Mouse (Mus musculus) liver, embryonic 12.5 days (tissue): Measurements from ENCODE around the gene Tradd. TPM values are rescaled to one million over a fixed set of nuclear protein-coding genes. Genes with fewer than 3 reads are reported as not detected.

Experiments used
- ATAC-seq: fragments of 200-750 bp; cut with Nextera tagmentation; 2 replicates; pipeline ENCODE4 v1.8.0; 2017; ENCODE audit warnings: moderate number of reproducible peaks, mild to moderate bottlenecking, moderate library complexity
- H3K27ac ChIP-seq: fragments of 300-500 bp; sonication (generic); 2 replicates; pipeline ENCODE4 v1.5.1; 2016; ENCODE audit warnings: mild to moderate bottlenecking
- H3K27me3 ChIP-seq: fragments of 300-500 bp; sonication (generic); replicated peaks from 2 replicates; pipeline ENCODE4 v1.6.1; 2016; ENCODE audit warnings: mild to moderate bottlenecking, moderate library complexity
- H3K36me3 ChIP-seq: fragments of 300-500 bp; sonication (generic); 2 replicates; pipeline ENCODE4 v1.6.1; 2016; ENCODE audit warnings: mild to moderate bottlenecking, moderate library complexity
- H3K4me1 ChIP-seq: fragments of 300-500 bp; sonication (generic); 2 replicates; pipeline ENCODE4 v1.6.1; 2016
- H3K4me2 ChIP-seq: fragments of 300-500 bp; sonication (generic); 2 replicates; pipeline ENCODE4 v1.6.1; 2016; ENCODE audit warnings: mild to moderate bottlenecking, moderate library complexity
- H3K4me3 ChIP-seq: fragments of 300-500 bp; sonication (generic); 2 replicates; pipeline ENCODE4 v1.5.1; 2016; ENCODE audit warnings: mild to moderate bottlenecking, moderate library complexity
- H3K9ac ChIP-seq: fragments of 300-500 bp; sonication (generic); 2 replicates; pipeline ENCODE4 v1.6.1; 2016; ENCODE audit warnings: mild to moderate bottlenecking, moderate library complexity
- H3K9me3 ChIP-seq: fragments of 300-500 bp; sonication (generic); replicated peaks from 2 replicates; pipeline ENCODE4 v1.6.1; 2016; ENCODE audit warnings: mild to moderate bottlenecking, moderate library complexity
- WGBS: fragments of 180-500 bp; shearing (Covaris S2); methylation state at CpG from one replicate; pipeline ENCODE4 v1.1.7; 2016; ENCODE audit not compliant: insufficient replicate concordance; 5-methylcytosine and 5-hydroxymethylcytosine counted together
- polyA plus RNA-seq: library from polyadenylated mRNA; unstranded; fragments of >200 nt; fragmentation: Nextera tagmentation; extraction: Ambion mirVana; gene quantifications from 2 replicates; pipeline ENCODE4 v1.2.1, GENCODE M21; 2016

The Tradd gene
- polyA plus RNA-seq, 1 experiment from 2014 or later, result 17.7 TPM

GRCm38 (mm10) chr8:105304325-105305210, 40.2 kb upstream of the Tradd start:
- Histone ChIP-seq H3K4me1 (peaks cover 69% of the 10 kb centered on the region), H3K4me2 (0 out of 2 replicates have a peak overlapping the region, but pooled peaks have one; percentile 29), H3K4me3 (no peak overlapping the region), H3K27me3 (no peaks in the 10 kb centered on the region), H3K27ac (peak overlapping the region; percentile 72), H3K9me3 (no peaks in the 10 kb centered on the region), H3K9ac (peak overlapping the region; percentile 25; the same call in 1 of the 2 replicates), H3K36me3 (peaks cover 100% of the 10 kb centered on the region)
- peak; percentile 5; the same call in 1 of the 2 replicates for ATAC-seq
- 74% methylated on average over 9 of the region's 9 CpGs for WGBS

- peak overlapping the region; percentile 29; the same call in 1 of the 2 replicates for H3K4me2 ChIP-seq
- H3K36me3 ChIP-seq, result peaks cover 100% of the 10 kb centered on the region
- H3K27me3 ChIP-seq, result no peaks in the 10 kb centered on the region
- no peaks in the 10 kb centered on the region for H3K9me3 ChIP-seq
- no peak for ATAC-seq
- H3K27ac ChIP-seq, result peak overlapping the region; percentile 72
- 86% methylated on average over 9 of the region's 9 CpGs for WGBS
- H3K4me1 ChIP-seq, result peaks cover 76% of the 10 kb centered on the region
- H3K9ac ChIP-seq, result no peak overlapping the region
- no peak overlapping the region for H3K4me3 ChIP-seq
Measured at GRCm38 (mm10) chr8:105303874-105304273, 39.5 kb upstream of the Tradd start.

GRCm38 (mm10) chr8:105303396-105303795, 39.0 kb upstream of the Tradd start:
- H3K4me1 ChIP-seq, result peaks cover 81% of the 10 kb centered on the region
- WGBS, result 60% methylated on average over 8 of the region's 8 CpGs
- peaks cover 100% of the 10 kb centered on the region for H3K36me3 ChIP-seq
- H3K4me2 ChIP-seq, result peak overlapping the region; percentile 29; the same call in 1 of the 2 replicates
- H3K27ac ChIP-seq, result peak overlapping the region; percentile 72
- no peak for ATAC-seq
- H3K9ac ChIP-seq, result no peak overlapping the region
- no peaks in the 10 kb centered on the region for H3K27me3 ChIP-seq
- H3K9me3 ChIP-seq, result no peaks in the 10 kb centered on the region
- no peak overlapping the region for H3K4me3 ChIP-seq

GRCm38 (mm10) chr8:105299962-105300361, 35.6 kb upstream of the Tradd start:
- Histone ChIP-seq H3K27ac (peak overlapping the region; percentile 93), H3K4me3 (peak overlapping the region; percentile 97), H3K9ac (peak overlapping the region; percentile 97), H3K27me3 (no peaks in the 10 kb centered on the region), H3K4me1 (peaks cover 82% of the 10 kb centered on the region), H3K9me3 (no peaks in the 10 kb centered on the region), H3K4me2 (peak overlapping the region; percentile 79), H3K36me3 (peaks cover 68% of the 10 kb centered on the region)
- WGBS, result 27% methylated on average over 8 of the region's 8 CpGs
- ATAC-seq, result peak; percentile 92

GRCm38 (mm10) chr8:105298351-105299252, 34.2 kb upstream of the Tradd start:
- H3K9me3 ChIP-seq, result no peaks in the 10 kb centered on the region
- 0 out of 2 replicates have a peak, but pooled peaks have one; percentile 8 for ATAC-seq
- peak overlapping the region; percentile 79 for H3K4me2 ChIP-seq
- H3K27me3 ChIP-seq, result no peaks in the 10 kb centered on the region
- peak overlapping the region; percentile 97 for H3K4me3 ChIP-seq
- peak overlapping the region; percentile 97 for H3K9ac ChIP-seq
- 22% methylated on average over 18 of the region's 18 CpGs for WGBS
- peak overlapping the region; percentile 93 for H3K27ac ChIP-seq
- H3K4me1 ChIP-seq, result peaks cover 69% of the 10 kb centered on the region
- H3K36me3 ChIP-seq, result peaks cover 55% of the 10 kb centered on the region

- H3K27me3 ChIP-seq, result no peaks in the 10 kb centered on the region
- WGBS, result under 1% methylated on average over 57 of the region's 58 CpGs
Measured at GRCm38 (mm10) chr8:105297511-105298192, 33.2 kb upstream of the Tradd start, which contains the start of gene E2f4. Gene E2f4, plus strand, starts transcription at chr8:105297663.

GRCm38 (mm10) chr8:105295895-105296573, 31.6 kb upstream of the Tradd start, which contains the start of gene Exoc3l:
Gene Exoc3l, minus strand, starts transcription at chr8:105296101.
- no peaks in the 10 kb centered on the region for H3K9me3 ChIP-seq
- H3K27me3 ChIP-seq, result no peaks in the 10 kb centered on the region; the same call in 1 of the 2 replicates
- H3K27ac ChIP-seq, result peak within 1 kb of the TSS; percentile 93
- H3K4me2 ChIP-seq, result peak within 1 kb of the TSS; percentile 79
- peaks cover 29% of the 10 kb centered on the region for H3K36me3 ChIP-seq
- peak within 1 kb of the TSS; percentile 97 for H3K9ac ChIP-seq
- 30% methylated on average over 11 of the region's 11 CpGs for WGBS
- peaks cover 47% of the 10 kb centered on the region for H3K4me1 ChIP-seq
- peak within 1 kb of the TSS; percentile 97 for H3K4me3 ChIP-seq
- ATAC-seq, result no peak

More at GRCm38 (mm10) chr8:105297511-105298192, 33.2 kb upstream of the Tradd start, which contains the start of gene E2f4:
- peaks cover 45% of the 10 kb centered on the region for H3K36me3 ChIP-seq
- H3K4me2 ChIP-seq, result peak within 1 kb of the TSS; percentile 79
- no peaks in the 10 kb centered on the region for H3K9me3 ChIP-seq
- peak within 1 kb of the TSS; percentile 97 for H3K4me3 ChIP-seq
- peaks cover 59% of the 10 kb centered on the region for H3K4me1 ChIP-seq
- peak within 1 kb of the TSS; percentile 97 for H3K9ac ChIP-seq
- peak; percentile 76 for ATAC-seq
- peak within 1 kb of the TSS; percentile 93 for H3K27ac ChIP-seq

- Histone ChIP-seq H3K9me3 (no peaks in the 10 kb centered on the region), H3K27ac (peak overlapping the region; percentile 53; the same call in 1 of the 2 replicates), H3K27me3 (peaks cover 6% of the 10 kb centered on the region), H3K36me3 (peaks cover 21% of the 10 kb centered on the region), H3K4me3 (peak overlapping the region; percentile 30), H3K4me2 (peak overlapping the region; percentile 79), H3K4me1 (peaks cover 47% of the 10 kb centered on the region), H3K9ac (no peak overlapping the region)
- ATAC-seq, result no peak
- WGBS, result 50% methylated on average over 11 of the region's 11 CpGs
Measured at GRCm38 (mm10) chr8:105295256-105295655, 30.8 kb upstream of the Tradd start.

- Histone ChIP-seq H3K9ac (no peak overlapping the region), H3K9me3 (no peaks in the 10 kb centered on the region), H3K27me3 (peaks cover 11% of the 10 kb centered on the region), H3K4me3 (peak overlapping the region; percentile 30; the same call in 1 of the 2 replicates), H3K4me2 (peak overlapping the region; percentile 79), H3K27ac (no peak overlapping the region), H3K4me1 (peaks cover 49% of the 10 kb centered on the region), H3K36me3 (peaks cover 16% of the 10 kb centered on the region)
- WGBS, result 70% methylated on average over 9 of the region's 9 CpGs
- ATAC-seq, result no peak
Measured at GRCm38 (mm10) chr8:105294776-105295175, 30.4 kb upstream of the Tradd start.

GRCm38 (mm10) chr8:105293405-105293804, 29.0 kb upstream of the Tradd start:
- Histone ChIP-seq H3K27ac (no peak overlapping the region), H3K36me3 (peaks cover 3% of the 10 kb centered on the region), H3K4me3 (no peak overlapping the region), H3K27me3 (peaks cover 12% of the 10 kb centered on the region), H3K9ac (no peak overlapping the region), H3K9me3 (no peaks in the 10 kb centered on the region), H3K4me2 (no peak overlapping the region), H3K4me1 (peaks cover 49% of the 10 kb centered on the region)
- WGBS, result 74% methylated on average over 19 of the region's 19 CpGs
- no peak for ATAC-seq
